11 mouse cellular contexts compared by ENCODE assay signal in genomic region chr16:36944895-36945424, GRCm38 (mm10). TPM values are rescaled to one million over a fixed set of nuclear protein-coding genes. Genes with fewer than 3 reads are reported as not detected.
A peak's percentile ranks its signal among the peaks of the same experiment; 100 is the strongest.
DNase-seq lines count a peak whose midpoint lies in the region; ATAC-seq lines count a peak whose summit lies in the region.
"Had no signal": no experiment of that assay in that cellular context is flagged by ENCODE, and none has a peak within 500 bp of the region (broad histone marks: within the 10 kb centered on the region; RNA-seq: fewer than 3 reads in every experiment).

No protein-coding gene starts in this region.

- H3K4me1 ChIP-seq in forebrain, embryonic 10.5 days = peaks cover 15% of the 10 kb centered on the region
- no peaks in the 10 kb centered on the region for H3K4me1 ChIP-seq in hindbrain, embryonic 11.5 days (replicated peaks; ENCODE audit: control insufficient read depth, insufficient read depth, low read length)
- H3K4me1 ChIP-seq: lung, embryonic 15.5 days had no signal

- no peak overlapping the region for H3K9ac ChIP-seq in hindbrain, embryonic 11.5 days (ENCODE audit: low read depth, low read length)
- H3K9ac ChIP-seq: lung, embryonic 15.5 days had no signal

- no peak overlapping the region for H3K4me3 ChIP-seq in forebrain, embryonic 10.5 days
- no peak overlapping the region for H3K4me3 ChIP-seq in hindbrain, embryonic 11.5 days (ENCODE audit: low read depth, low read length)
- H3K4me3 ChIP-seq: lung, embryonic 15.5 days had no signal

- peak; percentile 84 to 85 for DNase-seq in kidney, adult 8-10 months
- DNase-seq in kidney, postnatal 4 days = no peak
- DNase-seq in forebrain, embryonic 10.5 days (ENCODE audit: extremely low spot score, low spot score) = no peak
- DNase-seq in hindbrain, embryonic 11.5 days (ENCODE audit: low spot score) = peak; percentile 3
- peak; percentile 63 for DNase-seq in retina, postnatal 1 day
- DNase-seq in ovary, postnatal 36 days (ENCODE audit: low spot score) = no peak
- no peak for DNase-seq in lung, postnatal 25 days (ENCODE audit: low spot score)

- no peaks in the 10 kb centered on the region for H3K9me3 ChIP-seq in forebrain, embryonic 10.5 days
- H3K9me3 ChIP-seq in hindbrain, embryonic 11.5 days (ENCODE audit: control insufficient read depth, low read length) = no peaks in the 10 kb centered on the region
- H3K9me3 ChIP-seq: G1E; lung, embryonic 15.5 days had no signal

- no peak overlapping the region for H3K4me2 ChIP-seq in hindbrain, embryonic 11.5 days (replicated peaks; ENCODE audit: low read depth, low read length)
- H3K4me2 ChIP-seq: lung, embryonic 15.5 days had no signal

- 28% methylated on average over 12 of the region's 12 CpGs for WGBS in forebrain, embryonic 10.5 days
- WGBS in hindbrain, embryonic 11.5 days = 32% methylated on average over 12 of the region's 12 CpGs

- H3K36me3 ChIP-seq in forebrain, embryonic 10.5 days (replicated peaks) = no peaks in the 10 kb centered on the region
- no peaks in the 10 kb centered on the region for H3K36me3 ChIP-seq in hindbrain, embryonic 11.5 days (ENCODE audit: control insufficient read depth, insufficient read depth, low read length)
- H3K36me3 ChIP-seq: lung, embryonic 15.5 days had no signal

- H3K27me3 ChIP-seq in forebrain, embryonic 10.5 days (ENCODE audit: poor library complexity, severe bottlenecking) = no peaks in the 10 kb centered on the region
- H3K27me3 ChIP-seq in hindbrain, embryonic 11.5 days (ENCODE audit: control insufficient read depth, insufficient read depth, low read length) = no peaks in the 10 kb centered on the region
- H3K27me3 ChIP-seq: lung, embryonic 15.5 days had no signal

- peak overlapping the region; percentile 59; the same call in 1 of the 2 replicates for H3K27ac ChIP-seq in forebrain, embryonic 10.5 days
- H3K27ac ChIP-seq in hindbrain, embryonic 11.5 days (ENCODE audit: low read depth, low read length) = no peak overlapping the region
- H3K27ac ChIP-seq: lung, embryonic 15.5 days had no signal

- peak; percentile 59 for ATAC-seq in hindbrain, embryonic 11.5 days (ENCODE audit: low FRiP score)
- ATAC-seq in granulocyte monocyte progenitor cell, adult 5-6 weeks (replicated peaks; ENCODE audit: poor library complexity, severe bottlenecking) = no peak

RNA-seq across cellular contexts. Expression of gene Hcls1, which starts 10.2 kb away (rescaled TPM):
- 1.7 and 2.9 TPM in 2 replicates for polyA plus RNA-seq in forebrain, embryonic 10.5 days (2016; fragmentation: Nextera tagmentation; extraction: Ambion mirVana)
- 0.79 and 1.3 TPM in 2 replicates for polyA plus RNA-seq in hindbrain, embryonic 11.5 days (2014; fragmentation: Nextera tagmentation; extraction: Ambion mirVana)
- total RNA-seq in granulocyte monocyte progenitor cell, adult 5-6 weeks (2014; fragmentation: Nextera tagmentation) = 61.8 and 73.6 TPM in 2 replicates
- total RNA-seq in granulocyte monocyte progenitor cell, adult 5-6 weeks (2017) = 110 and 125 TPM in 2 replicates

RNA-seq across cellular contexts. Expression of gene Fbxo40, which starts 45.3 kb away (rescaled TPM):
- 0.09 and 0.12 TPM in 2 replicates for polyA plus RNA-seq in forebrain, embryonic 10.5 days (2016; fragmentation: Nextera tagmentation; extraction: Ambion mirVana)
- polyA plus RNA-seq in hindbrain, embryonic 11.5 days (2014; fragmentation: Nextera tagmentation; extraction: Ambion mirVana) = 0.03 TPM in 1 of 2 replicates, not detected in the other
- 0.19 and 0.28 TPM in 2 replicates for total RNA-seq in granulocyte monocyte progenitor cell, adult 5-6 weeks (2014; fragmentation: Nextera tagmentation)
- 0.31 and 0.47 TPM in 2 replicates for total RNA-seq in granulocyte monocyte progenitor cell, adult 5-6 weeks (2017)
- polyA plus RNA-seq: G1E; intestine, embryonic 14.5 days had no signal

Comparison
In these comparisons a context has a peak if more than half of its experiments do, and no peak if none do; other contexts are left out.
1. DNase-seq: peak in kidney, adult 8-10 months (2 of 2), hindbrain, embryonic 11.5 days (single experiment) and retina, postnatal 1 day (single experiment); none in kidney, postnatal 4 days (0 of 2), forebrain, embryonic 10.5 days (single experiment), ovary, postnatal 36 days (single experiment) and lung, postnatal 25 days (single experiment).